Mouse (Mus musculus): ENCODE measurements around the gene H2-Ke6. TPM values are rescaled to one million over a fixed set of nuclear protein-coding genes. Genes with fewer than 3 reads are reported as not detected.
"Not testable (repeated sequence)": the region's sequence is repeated elsewhere in the genome, so short reads cannot be mapped to it uniquely, and the experiment has no call there.

The H2-Ke6 gene
- polyA plus RNA-seq, 1 experiment from 2014 or later: 71.9 TPM

- H3K4me3 ChIP-seq: peak overlapping the region; percentile 66
- H3K27me3 ChIP-seq: peaks cover 36% of the 10 kb centered on the region
- H3K9ac ChIP-seq: peak overlapping the region; percentile 68
- not testable (repeated sequence) for H3K9me3 ChIP-seq, H3K36me3 ChIP-seq
- peak overlapping the region; percentile 93 for H3K27ac ChIP-seq (replicated peaks)
- H3K4me1 ChIP-seq (replicated peaks): peaks cover 27% of the 10 kb centered on the region
- peak; percentile 96 for ATAC-seq (ENCODE audit: low FRiP score, low read depth)
- 1% methylated on average over 27 of the region's 27 CpGs for WGBS
- H3K4me2 ChIP-seq: peak overlapping the region; percentile 70
Observed at GRCm38 (mm10) chr17:33981192-33981909, 46.5 kb downstream of the H2-Ke6 start.

GRCm38 (mm10) chr17:33980181-33981035 lies 47.5 kb downstream of the H2-Ke6 start:
- H3K9me3 ChIP-seq: no peaks in the 10 kb centered on the region
- peak overlapping the region; percentile 93 for H3K27ac ChIP-seq (replicated peaks)
- H3K4me2 ChIP-seq: peak overlapping the region; percentile 70
- H3K4me1 ChIP-seq (replicated peaks): peaks cover 27% of the 10 kb centered on the region
- peaks cover 45% of the 10 kb centered on the region for H3K27me3 ChIP-seq
- 0 out of 2 replicates have a peak overlapping the region, but pooled peaks have one; percentile 18 for H3K9ac ChIP-seq
- 80% methylated on average over 19 of the region's 19 CpGs for WGBS
- ATAC-seq (ENCODE audit: low FRiP score, low read depth): peak; percentile 11; the same call in 1 of the 2 replicates
- H3K36me3 ChIP-seq: no peaks in the 10 kb centered on the region
- 0 out of 2 replicates have a peak overlapping the region, but pooled peaks have one; percentile 66 for H3K4me3 ChIP-seq

- H3K27me3 ChIP-seq: peaks cover 46% of the 10 kb centered on the region
- no peak overlapping the region for H3K9ac ChIP-seq
- no peaks in the 10 kb centered on the region for H3K9me3 ChIP-seq
- no peak overlapping the region for H3K4me2 ChIP-seq
- H3K27ac ChIP-seq (replicated peaks): no peak overlapping the region
- no peak overlapping the region for H3K4me3 ChIP-seq
- 77% methylated on average over 6 of the region's 6 CpGs for WGBS
- no peak for ATAC-seq (ENCODE audit: low FRiP score, low read depth)
- H3K4me1 ChIP-seq (replicated peaks): peaks cover 27% of the 10 kb centered on the region
- no peaks in the 10 kb centered on the region for H3K36me3 ChIP-seq
Observed at GRCm38 (mm10) chr17:33979512-33980050, 48.3 kb downstream of the H2-Ke6 start.

- peaks cover 27% of the 10 kb centered on the region for H3K4me1 ChIP-seq (replicated peaks)
- no peak overlapping the region for H3K27ac ChIP-seq (replicated peaks)
- H3K4me2 ChIP-seq: peak overlapping the region; percentile 62
- peak overlapping the region; percentile 39 for H3K4me3 ChIP-seq
- WGBS: 0% methylated on average over 17 of the region's 17 CpGs
- peaks cover 48% of the 10 kb centered on the region for H3K27me3 ChIP-seq
- no peaks in the 10 kb centered on the region for H3K36me3 ChIP-seq
- ATAC-seq (ENCODE audit: low FRiP score, low read depth): no peak
- H3K9ac ChIP-seq: peak overlapping the region; percentile 44; the same call in 1 of the 2 replicates
- H3K9me3 ChIP-seq: no peaks in the 10 kb centered on the region
Observed at GRCm38 (mm10) chr17:33978631-33979031, 49.2 kb downstream of the H2-Ke6 start.

- H3K27ac ChIP-seq (replicated peaks): no peak overlapping the region
- peak overlapping the region; percentile 39 for H3K4me3 ChIP-seq
- no peak for ATAC-seq (ENCODE audit: low FRiP score, low read depth)
- peak overlapping the region; percentile 62 for H3K4me2 ChIP-seq
- no peaks in the 10 kb centered on the region for H3K9me3 ChIP-seq
- H3K36me3 ChIP-seq: no peaks in the 10 kb centered on the region
- 2% methylated on average over 57 of the region's 57 CpGs for WGBS
- peaks cover 27% of the 10 kb centered on the region for H3K4me1 ChIP-seq (replicated peaks)
- H3K9ac ChIP-seq: peak overlapping the region; percentile 44
- H3K27me3 ChIP-seq: peaks cover 48% of the 10 kb centered on the region
Observed at GRCm38 (mm10) chr17:33977861-33978557, 49.9 kb downstream of the H2-Ke6 start.

MicroRNA genes within 50 kb of the gene (microRNA counts, 519-probe panel; counts per million panel counts)
- 3,768 counts per million, percentile 80 among the panel's probes with 10 or more counts for microRNA mmu-miR-219

Small RNA genes lying within 50 kb of the gene (microRNA-seq; reads per million reads assigned to microRNA genes)
- gene Mir219a-1: not detected
- gene Mir219c: not detected

Other genes with a start within 250 kb of the H2-Ke6 start
- 23.2 and 23.9 TPM in 2 replicates for gene Angptl4, start 246.2 kb downstream of the H2-Ke6 start, polyA plus RNA-seq (2015; fragmentation: Nextera tagmentation; extraction: Ambion mirVana)
- gene Kank3, start 217.5 kb downstream of the H2-Ke6 start, polyA plus RNA-seq (2015; fragmentation: Nextera tagmentation; extraction: Ambion mirVana): 50.4 and 57.1 TPM in 2 replicates
- 474 and 594 TPM in 2 replicates for gene Rps28, start 203.5 kb downstream of the H2-Ke6 start, polyA plus RNA-seq (2015; fragmentation: Nextera tagmentation; extraction: Ambion mirVana)
- gene Ndufa7, start 203.5 kb downstream of the H2-Ke6 start, polyA plus RNA-seq (2015; fragmentation: Nextera tagmentation; extraction: Ambion mirVana): 496 and 540 TPM in 2 replicates
- gene Cd320, start 185.0 kb downstream of the H2-Ke6 start, polyA plus RNA-seq (2015; fragmentation: Nextera tagmentation; extraction: Ambion mirVana): 54.7 and 55.3 TPM in 2 replicates
- gene Gm7029, start 154.2 kb downstream of the H2-Ke6 start, polyA plus RNA-seq (2015; fragmentation: Nextera tagmentation; extraction: Ambion mirVana): not detected in 2 replicates
- 2.2 and 2.7 TPM in 2 replicates for gene Kifc1, start 137.4 kb downstream of the H2-Ke6 start, polyA plus RNA-seq (2015; fragmentation: Nextera tagmentation; extraction: Ambion mirVana)
- 0.26 TPM in 1 of 2 replicates, not detected in the other for gene Platr17, start 122.9 kb downstream of the H2-Ke6 start, polyA plus RNA-seq (2015; fragmentation: Nextera tagmentation; extraction: Ambion mirVana)
- gene Daxx, start 118.6 kb downstream of the H2-Ke6 start, polyA plus RNA-seq (2015; fragmentation: Nextera tagmentation; extraction: Ambion mirVana): 50.3 and 55.9 TPM in 2 replicates
- 30.5 and 33.2 TPM in 2 replicates for gene Tapbp, start 112.2 kb downstream of the H2-Ke6 start, polyA plus RNA-seq (2015; fragmentation: Nextera tagmentation; extraction: Ambion mirVana)
- gene Zbtb22, start 112.2 kb downstream of the H2-Ke6 start, polyA plus RNA-seq (2015; fragmentation: Nextera tagmentation; extraction: Ambion mirVana): 17.1 TPM in 2 replicates
- gene Rgl2, start 98.5 kb downstream of the H2-Ke6 start, polyA plus RNA-seq (2015; fragmentation: Nextera tagmentation; extraction: Ambion mirVana): 55.1 and 60.1 TPM in 2 replicates
- gene Pfdn6, start 87.7 kb downstream of the H2-Ke6 start, polyA plus RNA-seq (2015; fragmentation: Nextera tagmentation; extraction: Ambion mirVana): 172 and 185 TPM in 2 replicates
- 24.3 and 26.5 TPM in 2 replicates for gene Wdr46, start 87.4 kb downstream of the H2-Ke6 start, polyA plus RNA-seq (2015; fragmentation: Nextera tagmentation; extraction: Ambion mirVana)
- 12.8 and 14.1 TPM in 2 replicates for gene B3galt4, start 76.6 kb downstream of the H2-Ke6 start, polyA plus RNA-seq (2015; fragmentation: Nextera tagmentation; extraction: Ambion mirVana)
- gene Vps52, start 72.2 kb downstream of the H2-Ke6 start, polyA plus RNA-seq (2015; fragmentation: Nextera tagmentation; extraction: Ambion mirVana): 74.8 and 76.6 TPM in 2 replicates
- 701 and 784 TPM in 2 replicates for gene Rps18, start 72.1 kb downstream of the H2-Ke6 start, polyA plus RNA-seq (2015; fragmentation: Nextera tagmentation; extraction: Ambion mirVana)
- 19.5 and 25.2 TPM in 2 replicates for gene H2-K1, start 27.7 kb downstream of the H2-Ke6 start, polyA plus RNA-seq (2015; fragmentation: Nextera tagmentation; extraction: Ambion mirVana)
- 22.1 and 24.9 TPM in 2 replicates for gene Ring1, start 3.4 kb downstream of the H2-Ke6 start, polyA plus RNA-seq (2015; fragmentation: Nextera tagmentation; extraction: Ambion mirVana)
- 166 and 176 TPM in 2 replicates for gene Slc39a7, start 3.6 kb upstream of the H2-Ke6 start, polyA plus RNA-seq (2015; fragmentation: Nextera tagmentation; extraction: Ambion mirVana)
- 57.8 and 61.1 TPM in 2 replicates for gene Rxrb, start 3.8 kb upstream of the H2-Ke6 start, polyA plus RNA-seq (2015; fragmentation: Nextera tagmentation; extraction: Ambion mirVana)
- 4.5 and 5.4 TPM in 2 replicates for gene Col11a2, start 11.4 kb upstream of the H2-Ke6 start, polyA plus RNA-seq (2015; fragmentation: Nextera tagmentation; extraction: Ambion mirVana)
- 0.14 TPM in 1 of 2 replicates, not detected in the other for gene H2-Oa, start 64.3 kb upstream of the H2-Ke6 start, polyA plus RNA-seq (2015; fragmentation: Nextera tagmentation; extraction: Ambion mirVana)
- gene H2-DMa, start 91.5 kb upstream of the H2-Ke6 start, polyA plus RNA-seq (2015; fragmentation: Nextera tagmentation; extraction: Ambion mirVana): 19.4 and 19.8 TPM in 2 replicates
- gene Brd2, start 94.6 kb upstream of the H2-Ke6 start, polyA plus RNA-seq (2015; fragmentation: Nextera tagmentation; extraction: Ambion mirVana): 122 and 144 TPM in 2 replicates
- 0.20 and 0.38 TPM in 2 replicates for gene H2-DMb2, start 115.2 kb upstream of the H2-Ke6 start, polyA plus RNA-seq (2015; fragmentation: Nextera tagmentation; extraction: Ambion mirVana)
- gene H2-DMb1, start 125.0 kb upstream of the H2-Ke6 start, polyA plus RNA-seq (2015; fragmentation: Nextera tagmentation; extraction: Ambion mirVana): 0.79 and 1.1 TPM in 2 replicates
- 3.0 and 3.7 TPM in 2 replicates for gene Tap1, start 159.5 kb upstream of the H2-Ke6 start, polyA plus RNA-seq (2015; fragmentation: Nextera tagmentation; extraction: Ambion mirVana)
- gene Psmb9, start 159.7 kb upstream of the H2-Ke6 start, polyA plus RNA-seq (2015; fragmentation: Nextera tagmentation; extraction: Ambion mirVana): 1.4 and 2.4 TPM in 2 replicates
- 3.3 and 5.7 TPM in 2 replicates for gene Psmb8, start 169.7 kb upstream of the H2-Ke6 start, polyA plus RNA-seq (2015; fragmentation: Nextera tagmentation; extraction: Ambion mirVana)
- gene Tap2, start 175.5 kb upstream of the H2-Ke6 start, polyA plus RNA-seq (2015; fragmentation: Nextera tagmentation; extraction: Ambion mirVana): 2.2 and 2.3 TPM in 2 replicates
- gene H2-Ob, start 210.8 kb upstream of the H2-Ke6 start, polyA plus RNA-seq (2015; fragmentation: Nextera tagmentation; extraction: Ambion mirVana): 0.20 and 0.21 TPM in 2 replicates
- gene H2-Ab1, start 229.6 kb upstream of the H2-Ke6 start, polyA plus RNA-seq (2015; fragmentation: Nextera tagmentation; extraction: Ambion mirVana): 1.6 and 2.5 TPM in 2 replicates

Measured in hindbrain, embryonic 15.5 days (tissue).